Mouse (Mus musculus) ES-E14 (cell line): ENCODE data around the gene Setd7. TPM values are rescaled to one million over a fixed set of nuclear protein-coding genes. Genes with fewer than 3 reads are reported as not detected.

Experiments used
- DNase-seq: peaks from one replicate; pipeline ENCODE4 v3.0.0-alpha.2; 2013; ENCODE audit warnings: low read depth, low spot score
- H3K27ac ChIP-seq: 2 replicates; pipeline ENCODE4 v1.5.1; 2012; ENCODE audit warnings: low read depth, mild to moderate bottlenecking, low read length, moderate library complexity, mixed read lengths; ENCODE audit not compliant: poor library complexity, insufficient read depth, severe bottlenecking
- H3K36me3 ChIP-seq: 2 replicates; pipeline ENCODE4 v1.6.1; 2012; ENCODE audit warnings: mild to moderate bottlenecking, low read length, moderate library complexity, mixed read lengths; ENCODE audit not compliant: control insufficient read depth, poor library complexity, insufficient read depth, severe bottlenecking
- H3K4me1 ChIP-seq, 2 experiments: fragments of 150-350 bp in 1 of 2; sonication (generic) in 1 of 2; 2 replicates each; pipeline ENCODE4 v1.6.1; 2012; ENCODE audit warnings: low read length in 2 of 2, mild to moderate bottlenecking in 1 of 2, mixed read lengths in 1 of 2; ENCODE audit not compliant: control insufficient read depth in 2 of 2, insufficient read depth in 2 of 2, poor library complexity in 1 of 2
- H3K4me3 ChIP-seq, 2 experiments: fragments of 150-350 bp in 1 of 2; sonication (generic) in 1 of 2; 2 replicates each; pipeline ENCODE4 v1.5.1; 2012; ENCODE audit warnings: low read length in 2 of 2, low read depth in 1 of 2, mild to moderate bottlenecking in 1 of 2, mixed read lengths in 1 of 2; ENCODE audit not compliant: insufficient read depth in 1 of 2, poor library complexity in 1 of 2, severe bottlenecking in 1 of 2
- H3K9ac ChIP-seq: 2 replicates; pipeline ENCODE4 v1.6.1; 2012; ENCODE audit warnings: low read depth, mild to moderate bottlenecking, low read length, mixed read lengths; ENCODE audit not compliant: poor library complexity, insufficient read depth, severe bottlenecking
- H3K9me3 ChIP-seq: fragments of 150-350 bp; sonication (generic); 2 replicates; pipeline ENCODE4 v1.6.1; 2012; ENCODE audit warnings: low read depth, mild to moderate bottlenecking, low read length; ENCODE audit not compliant: control insufficient read depth, insufficient read depth
- CHD2 ChIP-seq: IDR thresholded peaks from 2 replicates; pipeline ENCODE4 v1.6.1; 2014; ENCODE audit warnings: mild to moderate bottlenecking, low read depth, low read length, inconsistent platforms
- HCFC1 ChIP-seq: IDR thresholded peaks from 2 replicates; pipeline ENCODE4 v1.6.1; 2012; ENCODE audit warnings: low read length, inconsistent platforms, borderline replicate concordance; ENCODE audit not compliant: insufficient read depth
- MAFK ChIP-seq: IDR thresholded peaks from 2 replicates; pipeline ENCODE4 v1.6.1; 2014; ENCODE audit warnings: mild to moderate bottlenecking, low read depth, low read length, inconsistent platforms; ENCODE audit not compliant: insufficient read depth
- ZC3H11A ChIP-seq: IDR thresholded peaks from 2 replicates; pipeline ENCODE4 v1.6.1; 2012; ENCODE audit warnings: low read depth, mild to moderate bottlenecking, inconsistent platforms, low read length, borderline replicate concordance
- ZNF384 ChIP-seq: IDR thresholded peaks from 2 replicates; pipeline ENCODE4 v1.6.1; 2012; ENCODE audit warnings: low read depth, low read length, inconsistent platforms
- in situ Hi-C, 2 experiments: fragments of 600-800 bp; cut with MboI; formaldehyde crosslinking; loops; one replicate each; pipeline ENCODE4 v1.15.1; 2025; ENCODE audit warnings: low sequenced_read_pairs in 2 of 2, inconsistent platforms in 1 of 2; ENCODE audit not compliant: unreplicated experiment in 2 of 2
- total RNA-seq: library from RNA; depleted of rRNA; stranded (reverse); fragments of 300-350 nt; gene quantifications from 2 replicates; pipeline ENCODE4 v1.2.3, GENCODE M21; 2012

Gene Setd7
- total RNA-seq, 1 experiment, result 17.5 TPM

DNA sequence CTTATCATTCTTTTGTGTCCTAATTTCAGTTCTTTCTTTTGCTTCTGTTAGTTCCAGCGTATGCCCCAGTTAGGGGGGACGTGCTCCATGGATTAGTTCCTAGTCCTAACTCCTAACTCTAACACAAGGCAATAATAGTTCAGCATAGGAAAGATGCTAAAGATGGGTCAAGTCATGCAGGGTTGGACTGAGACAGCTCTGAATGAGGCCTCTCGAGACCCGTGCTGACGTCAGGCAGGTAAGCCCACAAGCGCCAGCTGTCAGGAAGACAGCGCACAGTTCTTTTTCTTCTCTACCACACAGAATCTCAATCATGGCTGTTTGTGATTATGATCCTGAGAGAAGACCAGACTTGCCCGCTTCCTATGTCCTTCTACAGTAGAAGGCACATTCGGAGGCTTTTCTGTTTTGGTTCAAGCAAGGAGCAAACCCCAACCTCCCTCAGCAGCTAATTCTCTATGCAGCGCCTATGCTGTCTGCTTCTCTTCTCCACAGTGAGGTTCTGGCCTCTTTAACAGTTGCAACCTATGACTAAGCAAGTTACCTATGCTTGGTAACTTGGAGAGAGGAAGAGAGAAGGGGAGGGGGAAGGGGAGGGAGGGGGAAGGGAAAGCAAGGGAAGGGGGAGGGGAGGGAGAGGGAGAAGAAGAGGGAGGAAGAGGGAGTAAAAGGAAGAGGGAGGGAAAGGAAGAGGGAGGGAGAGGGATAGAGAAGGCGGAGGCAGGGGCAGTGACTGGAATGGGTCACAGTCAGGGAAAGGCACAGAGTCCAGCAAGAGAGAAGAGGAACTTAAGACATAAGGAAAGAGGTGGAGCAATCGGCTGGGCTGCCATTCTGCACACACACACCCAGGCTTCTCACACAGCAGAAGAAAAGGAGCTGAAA lies 42.6 kb downstream of the Setd7 start:
- no peaks in the 10 kb centered on the region for H3K36me3 ChIP-seq
- peaks cover 0 to 7% of the 10 kb centered on the region in 2 experiments; a peak in 3 of 4 replicates for H3K4me1 ChIP-seq
- no peak overlapping the region for H3K27ac ChIP-seq
- no peaks in the 10 kb centered on the region for H3K9me3 ChIP-seq
- in situ Hi-C loops, result loop anchor here in 1 of 2 experiments (10.0 kb wide), 1 partner anchor 137 kb away; no protein-coding TSS in a partner anchor
- no peak overlapping the region for H3K9ac ChIP-seq
- H3K4me3 ChIP-seq, result no peak overlapping the region
- TF ChIP-seq HCFC1, result no peak
- TF ChIP-seq CHD2, result no peak
- TF ChIP-seq ZNF384, result no peak
- TF ChIP-seq MAFK, result no peak
- no peak for TF ChIP-seq ZC3H11A
- DNase-seq, result no peak

DNA sequence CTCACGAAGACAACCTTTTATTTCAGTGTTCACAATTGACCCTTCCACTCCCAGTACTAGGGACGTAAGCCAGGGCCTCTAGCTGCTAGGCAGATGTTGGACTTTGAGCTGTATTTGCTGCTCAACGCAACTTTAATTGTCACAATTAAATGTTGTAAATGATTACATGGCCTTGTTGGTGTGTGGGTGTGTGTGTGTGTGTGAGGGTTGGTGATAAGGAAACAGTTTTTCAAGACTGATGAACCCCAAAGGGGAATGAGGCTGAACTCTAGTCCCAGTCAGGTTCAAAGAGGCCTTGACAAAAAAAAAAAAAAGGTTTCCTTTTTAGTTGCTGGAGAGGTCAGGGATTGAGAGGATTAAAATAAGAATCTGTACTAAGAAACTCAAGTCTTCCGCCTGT lies 43.2 kb downstream of the Setd7 start:
- Histone ChIP-seq H3K4me1 (peaks cover 0 to 7% of the 10 kb centered on the region in 2 experiments; a peak in 3 of 4 replicates), H3K27ac (no peak overlapping the region), H3K4me3 (no peak overlapping the region), H3K9ac (no peak overlapping the region), H3K9me3 (no peaks in the 10 kb centered on the region), H3K36me3 (no peaks in the 10 kb centered on the region)
- TF ChIP-seq HCFC1 (no peak), ZNF384 (no peak), CHD2 (no peak), ZC3H11A (no peak), MAFK (no peak)
- no peak for DNase-seq
- in situ Hi-C loops, result loop anchor here in 1 of 2 experiments (10.0 kb wide), 1 partner anchor 137 kb away; no protein-coding TSS in a partner anchor

DNA sequence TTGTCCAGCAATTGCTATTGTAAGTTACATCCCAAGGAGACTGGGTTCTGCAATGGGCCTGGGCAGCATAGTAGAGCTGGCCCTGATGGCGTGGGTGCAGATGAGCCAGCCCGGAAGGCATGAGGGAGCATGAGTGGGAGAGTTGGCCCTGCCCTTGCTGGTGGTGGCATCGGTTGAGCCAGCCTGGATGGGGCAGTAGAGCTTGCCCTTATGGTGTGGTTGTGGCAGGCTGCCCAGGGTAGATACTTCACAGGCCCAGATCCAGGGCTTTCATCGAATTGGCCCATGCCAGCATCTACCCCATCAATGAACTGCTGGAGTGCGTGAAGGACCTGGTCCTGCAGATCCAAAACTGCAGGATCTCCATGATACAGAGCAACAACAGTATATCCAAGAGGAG lies 48.7 kb downstream of the Setd7 start:
- Histone ChIP-seq H3K4me3 (no peak overlapping the region), H3K9ac (no peak overlapping the region), H3K27ac (no peak overlapping the region), H3K9me3 (no peaks in the 10 kb centered on the region), H3K36me3 (no peaks in the 10 kb centered on the region), H3K4me1 (no peaks in the 10 kb centered on the region)
- no peak for DNase-seq
- in situ Hi-C loops, result loop anchor here in 1 of 2 experiments (10.0 kb wide), 1 partner anchor 143 kb away; no protein-coding TSS in a partner anchor
- TF ChIP-seq ZNF384 (no peak), CHD2 (no peak), HCFC1 (no peak)

DNA sequence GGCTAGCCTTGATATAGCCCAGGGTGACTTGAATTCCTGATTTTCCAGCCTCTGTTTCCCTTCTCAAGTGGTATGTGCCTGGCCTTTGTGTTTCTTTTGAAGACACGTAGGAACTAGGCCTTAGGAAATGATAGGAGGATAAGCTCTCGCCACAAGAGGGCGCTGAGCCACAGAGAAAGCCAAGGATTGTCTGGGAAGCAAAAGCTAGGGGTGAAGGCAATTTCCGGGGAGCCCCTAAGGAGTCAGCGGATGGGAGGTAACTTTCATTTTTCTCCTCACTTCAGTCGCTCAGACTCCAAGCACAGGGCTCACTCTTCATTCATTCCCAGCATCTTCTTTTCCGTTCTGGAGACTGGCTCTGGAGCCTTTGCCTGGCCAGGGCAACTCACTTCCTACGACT lies 49.8 kb downstream of the Setd7 start:
- in situ Hi-C loops, result loop anchor here in 1 of 2 experiments (10.0 kb wide), 1 partner anchor 144 kb away; no protein-coding TSS in a partner anchor
- peak; percentile 70 for DNase-seq
- H3K9me3 ChIP-seq, result no peaks in the 10 kb centered on the region
- H3K36me3 ChIP-seq, result no peaks in the 10 kb centered on the region
- TF ChIP-seq MAFK, result no peak
- peak; percentile 68 for TF ChIP-seq ZC3H11A
- no peak overlapping the region for H3K27ac ChIP-seq
- no peaks in the 10 kb centered on the region for H3K4me1 ChIP-seq
- H3K9ac ChIP-seq, result no peak overlapping the region
- no peak overlapping the region for H3K4me3 ChIP-seq
